Mouse (Mus musculus): ENCODE data around the gene Ssxb8. TPM values are rescaled to one million over a fixed set of nuclear protein-coding genes. Genes with fewer than 3 reads are reported as not detected.
"Not testable (repeated sequence)": the region's sequence is repeated elsewhere in the genome, so short reads cannot be mapped to it uniquely, and the experiment has no call there.

The Ssxb8 gene
- not detected in 2 replicates for polyA plus RNA-seq (2015; fragmentation: Nextera tagmentation; extraction: Ambion mirVana)

DNA sequence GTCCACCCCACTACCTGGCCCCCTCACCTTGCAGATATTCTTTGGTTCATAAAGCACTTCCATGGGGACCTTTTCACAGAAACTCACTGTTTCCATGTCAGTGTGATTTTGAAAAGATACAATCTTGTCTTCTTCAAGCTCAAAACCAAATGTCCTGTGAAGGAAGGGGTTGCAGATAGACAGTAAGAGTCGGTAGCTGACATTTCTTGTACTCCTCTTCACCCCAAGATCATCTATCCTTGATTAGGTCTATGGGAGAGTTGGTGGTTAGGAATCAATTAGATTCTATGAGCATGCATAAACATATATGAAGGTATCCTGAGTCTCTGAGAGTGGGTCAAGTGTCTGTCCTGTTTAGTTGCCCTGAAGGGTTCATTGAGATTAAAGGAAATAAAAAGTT is at the start of gene Ssxb8:
TSS of gene Ssxb8 (minus strand) at position 101 of the 400 bp plus-strand sequence.
- not testable (repeated sequence) for H3K4me2 ChIP-seq
- 56% methylated on average over 1 of the region's 1 CpGs for WGBS

DNA sequence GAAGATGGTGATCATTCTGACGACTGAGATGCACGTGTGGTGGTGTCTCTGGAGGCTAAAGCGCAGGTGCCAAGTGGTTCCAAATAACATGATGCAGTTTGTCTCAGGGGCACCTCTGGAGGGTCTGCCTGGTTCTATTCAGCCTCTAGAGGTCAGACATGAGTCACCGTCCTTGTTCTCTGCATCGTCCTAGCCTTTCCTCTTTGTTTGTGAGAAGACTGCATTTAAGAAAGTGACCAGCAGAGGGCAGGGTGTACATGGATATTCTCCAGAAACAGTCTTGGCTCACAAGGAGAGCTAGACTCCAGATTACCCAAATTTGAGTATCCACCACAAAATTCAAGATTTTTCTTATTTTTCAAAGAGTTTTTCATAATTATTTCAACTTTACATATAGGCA is 42.3 kb upstream of the Ssxb8 start:
- Histone ChIP-seq H3K9ac (no peak overlapping the region), H3K27me3 (no peaks in the 10 kb centered on the region), H3K9me3 (no peaks in the 10 kb centered on the region), H3K27ac (no peak overlapping the region), H3K4me2 (no peak overlapping the region), H3K4me1 (no peaks in the 10 kb centered on the region), H3K4me3 (no peak overlapping the region), H3K36me3 (no peaks in the 10 kb centered on the region)
- 38% methylated on average over 5 of the region's 5 CpGs for WGBS
- ATAC-seq (ENCODE audit: insufficient number of reproducible peaks, insufficient read depth, low FRiP score, low TSS enrichment, low read depth): no peak

More for the DNA sequence above, at the start of gene Ssxb8:
- H3K27ac ChIP-seq; H3K27me3 ChIP-seq; H3K9me3 ChIP-seq; H3K9ac ChIP-seq; H3K4me1 ChIP-seq; H3K36me3 ChIP-seq; ATAC-seq (ENCODE audit: insufficient number of reproducible peaks, insufficient read depth, low FRiP score, low TSS enrichment, low read depth); H3K4me3 ChIP-seq: not testable (repeated sequence)

DNA sequence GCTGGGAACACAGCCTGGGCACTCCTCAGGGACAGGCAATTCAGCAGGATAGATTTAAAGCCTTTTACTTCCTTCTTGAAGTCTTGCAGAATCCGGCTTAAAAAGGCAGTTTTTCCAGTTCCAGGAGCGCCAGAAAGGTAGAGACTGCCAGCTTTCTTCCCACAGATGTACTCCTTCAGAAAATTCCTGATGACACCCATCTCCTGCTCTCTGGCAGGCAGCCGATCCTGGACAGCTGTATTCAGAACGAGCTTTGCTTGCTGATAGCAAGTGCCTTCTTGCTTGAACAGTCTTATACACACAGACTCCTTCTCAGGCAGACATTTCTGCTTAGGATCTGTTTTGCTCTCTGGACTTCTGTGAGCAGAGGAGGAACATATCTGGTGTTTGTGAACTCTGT is 27.6 kb downstream of the Ssxb8 start:
- 78% methylated on average over 4 of the region's 4 CpGs for WGBS
- Histone ChIP-seq H3K9ac (no peak overlapping the region), H3K9me3 (no peaks in the 10 kb centered on the region; the same call in 1 of the 2 replicates), H3K36me3 (no peaks in the 10 kb centered on the region), H3K4me2 (no peak overlapping the region), H3K4me3 (no peak overlapping the region), H3K27ac (no peak overlapping the region), H3K4me1 (no peaks in the 10 kb centered on the region), H3K27me3 (no peaks in the 10 kb centered on the region)
- no peak for ATAC-seq (ENCODE audit: insufficient number of reproducible peaks, insufficient read depth, low FRiP score, low TSS enrichment, low read depth)

Other genes with a start within 250 kb of the Ssxb8 start
- gene Ssxb2, start 229.1 kb downstream of the Ssxb8 start, polyA plus RNA-seq (2015; fragmentation: Nextera tagmentation; extraction: Ambion mirVana): not detected in 2 replicates
- not detected in 2 replicates for gene Gm14459, start 165.9 kb downstream of the Ssxb8 start, polyA plus RNA-seq (2015; fragmentation: Nextera tagmentation; extraction: Ambion mirVana)
- gene Ssxb6, start 142.6 kb downstream of the Ssxb8 start, polyA plus RNA-seq (2015; fragmentation: Nextera tagmentation; extraction: Ambion mirVana): not detected in 2 replicates
- not detected in 2 replicates for gene Ssxb3, start 99.0 kb downstream of the Ssxb8 start, polyA plus RNA-seq (2015; fragmentation: Nextera tagmentation; extraction: Ambion mirVana)
- not detected in 2 replicates for gene Ssx9, start 57.6 kb upstream of the Ssxb8 start, polyA plus RNA-seq (2015; fragmentation: Nextera tagmentation; extraction: Ambion mirVana)
- not detected in 2 replicates for gene Ssxb5, start 112.8 kb upstream of the Ssxb8 start, polyA plus RNA-seq (2015; fragmentation: Nextera tagmentation; extraction: Ambion mirVana)
- gene Gm6592, start 153.2 kb upstream of the Ssxb8 start, polyA plus RNA-seq (2015; fragmentation: Nextera tagmentation; extraction: Ambion mirVana): not detected in 2 replicates
- gene Gm5751, start 183.4 kb upstream of the Ssxb8 start, polyA plus RNA-seq (2015; fragmentation: Nextera tagmentation; extraction: Ambion mirVana): not detected in 2 replicates
- gene B630019K06Rik, start 201.5 kb upstream of the Ssxb8 start, polyA plus RNA-seq (2015; fragmentation: Nextera tagmentation; extraction: Ambion mirVana): 4.8 and 5.5 TPM in 2 replicates